Mouse (Mus musculus): ENCODE measurements around the gene Sptb. TPM values are rescaled to one million over a fixed set of nuclear protein-coding genes. Genes with fewer than 3 reads are reported as not detected.

The Sptb gene
- 89.3 and 102 TPM in 2 replicates for polyA plus RNA-seq (2011; ENCODE audit: insufficient read depth, insufficient read length, low replicate concordance, missing spikeins)

DNA sequence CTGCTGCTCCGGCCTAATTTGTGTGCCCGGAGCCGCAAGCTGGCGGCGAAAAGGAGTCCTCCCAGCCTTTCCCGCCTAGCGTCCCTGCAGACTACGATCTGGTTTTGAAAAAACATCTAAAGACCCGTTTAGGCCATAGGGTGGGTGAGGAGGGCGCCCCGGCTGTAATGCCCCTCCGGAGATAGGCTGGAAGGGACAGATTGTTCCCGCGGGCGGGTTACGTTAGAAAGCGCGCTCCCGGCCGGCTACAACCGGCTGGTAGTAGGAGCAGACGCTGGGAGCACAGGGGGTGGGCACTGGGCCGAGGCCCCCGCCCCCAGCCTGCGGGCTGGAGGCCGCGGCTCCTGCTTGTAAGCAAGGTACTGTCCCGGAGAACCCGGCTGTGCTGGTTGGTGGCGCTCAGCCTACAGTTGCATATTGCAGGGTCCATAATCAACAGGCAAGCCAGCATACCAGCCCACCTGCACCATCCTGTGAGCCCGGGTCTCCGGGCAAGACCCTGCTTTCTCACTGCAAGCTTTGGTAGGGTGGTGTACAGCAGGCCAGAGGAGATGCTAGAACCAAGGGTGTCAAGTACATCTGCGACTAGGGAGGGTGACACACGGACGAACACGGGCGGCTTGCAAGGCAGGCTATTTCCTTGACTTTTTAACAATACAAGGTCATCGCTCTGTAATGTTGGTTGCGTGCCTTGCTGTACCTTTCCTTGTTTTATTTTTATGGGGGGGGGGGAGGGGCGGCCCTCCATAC lies at the start of gene Sptb:
TSS of gene Sptb (minus strand) at position 197 of the 750 bp plus-strand sequence.
- under 1% methylated on average over 40 of the region's 40 CpGs for WGBS
- H3K4me1 ChIP-seq (ENCODE audit: control insufficient read depth, insufficient read depth, low read length): no peaks in the 10 kb centered on the region; the same call in 1 of the 2 replicates
- TF ChIP-seq POLR2A (IDR thresholded peaks at IDR 0.05; ENCODE audit: borderline replicate concordance, control insufficient read depth, low read depth, low read length) (no peak), CTCF (IDR thresholded peaks at IDR 0.05; ENCODE audit: control insufficient read depth, insufficient read depth, low read length) (no peak)
- H3K27ac ChIP-seq (ENCODE audit: control insufficient read depth, insufficient read depth, low read depth, low read length, poor library complexity): peak within 1 kb of the TSS; percentile 93
- peak within 1 kb of the TSS; percentile 82 for H3K4me3 ChIP-seq (replicated peaks; ENCODE audit: control insufficient read depth, low read depth, low read length)

DNA sequence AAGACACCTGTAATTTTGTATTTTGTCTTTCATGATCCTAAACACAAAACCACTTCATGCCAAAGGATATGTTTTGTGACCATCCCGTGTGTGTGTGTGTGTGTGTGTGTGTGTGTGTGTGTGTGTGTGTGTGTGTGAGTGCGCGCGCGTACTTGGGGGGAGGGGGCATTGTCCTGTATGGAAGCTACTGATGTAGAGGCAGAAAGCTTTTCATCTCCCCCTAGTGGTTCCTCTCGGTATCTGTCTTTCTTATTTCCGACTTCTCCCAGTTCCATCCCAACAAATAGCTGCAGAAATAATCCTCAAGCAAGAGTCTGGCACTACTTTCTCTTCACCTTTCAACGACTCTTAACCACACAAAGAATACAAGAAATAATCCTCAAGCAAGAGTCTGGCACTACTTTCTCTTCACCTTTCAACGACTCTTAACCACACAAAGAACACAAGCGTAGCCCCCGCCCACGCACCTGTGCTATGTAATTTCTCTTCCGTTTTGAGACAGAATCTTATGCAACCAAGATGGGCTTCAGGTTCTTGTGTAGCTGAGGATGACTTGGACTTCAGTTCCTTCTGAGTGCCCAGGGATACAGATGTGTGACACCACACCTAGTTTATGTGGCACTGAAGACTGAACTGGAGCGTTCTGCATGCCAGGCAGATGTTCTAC lies 42.4 kb upstream of the Sptb start:
- no peak overlapping the region for H3K27ac ChIP-seq (ENCODE audit: control insufficient read depth, insufficient read depth, low read depth, low read length, poor library complexity)
- peak; percentile 32; the same call in 1 of the 2 replicates for TF ChIP-seq CTCF (IDR thresholded peaks at IDR 0.05; ENCODE audit: control insufficient read depth, insufficient read depth, low read length)
- TF ChIP-seq POLR2A (IDR thresholded peaks at IDR 0.05; ENCODE audit: borderline replicate concordance, control insufficient read depth, low read depth, low read length): no peak
- no peak overlapping the region for H3K4me3 ChIP-seq (replicated peaks; ENCODE audit: control insufficient read depth, low read depth, low read length)
- H3K4me1 ChIP-seq (ENCODE audit: control insufficient read depth, insufficient read depth, low read length): no peaks in the 10 kb centered on the region
- 33% methylated on average over 14 of the region's 14 CpGs for WGBS

GRCm38 (mm10) chr12:76750866-76751459 lies 40.6 kb upstream of the Sptb start:
- TF ChIP-seq CTCF (IDR thresholded peaks at IDR 0.05; ENCODE audit: control insufficient read depth, insufficient read depth, low read length) (no peak), POLR2A (IDR thresholded peaks at IDR 0.05; ENCODE audit: borderline replicate concordance, control insufficient read depth, low read depth, low read length) (no peak)
- 83% methylated on average over 16 of the region's 16 CpGs for WGBS
- Histone ChIP-seq H3K4me3 (replicated peaks; ENCODE audit: control insufficient read depth, low read depth, low read length) (no peak overlapping the region), H3K4me1 (ENCODE audit: control insufficient read depth, insufficient read depth, low read length) (no peaks in the 10 kb centered on the region), H3K27ac (ENCODE audit: control insufficient read depth, insufficient read depth, low read depth, low read length, poor library complexity) (no peak overlapping the region)

GRCm38 (mm10) chr12:76727955-76728354 lies 17.6 kb upstream of the Sptb start:
- TF ChIP-seq CTCF (IDR thresholded peaks at IDR 0.05; ENCODE audit: control insufficient read depth, insufficient read depth, low read length): no peak
- no peak for TF ChIP-seq POLR2A (IDR thresholded peaks at IDR 0.05; ENCODE audit: borderline replicate concordance, control insufficient read depth, low read depth, low read length)

DNA sequence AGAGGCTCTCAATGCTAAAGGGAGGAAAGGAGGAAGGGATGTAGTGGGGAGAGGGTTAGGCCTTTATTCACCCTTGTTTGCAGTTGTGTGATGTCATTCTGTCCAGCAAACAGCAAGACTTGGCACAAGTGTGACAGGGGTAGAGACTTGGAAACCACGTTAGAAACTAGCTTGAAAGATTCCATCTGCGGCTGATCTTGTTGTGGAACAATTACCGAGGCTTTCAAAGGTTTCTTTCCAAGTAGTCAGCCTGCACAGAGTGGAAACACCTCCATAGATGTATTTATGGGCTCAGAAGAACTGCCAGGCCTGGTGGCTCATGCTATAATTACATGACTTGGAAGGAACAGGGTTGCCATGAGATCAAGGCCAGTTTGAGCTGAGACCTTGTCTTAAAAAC lies 11.7 kb upstream of the Sptb start:
- Histone ChIP-seq H3K4me1 (ENCODE audit: control insufficient read depth, insufficient read depth, low read length) (no peaks in the 10 kb centered on the region), H3K4me3 (replicated peaks; ENCODE audit: control insufficient read depth, low read depth, low read length) (no peak overlapping the region), H3K27ac (ENCODE audit: control insufficient read depth, insufficient read depth, low read depth, low read length, poor library complexity) (no peak overlapping the region)
- no peak for TF ChIP-seq POLR2A (IDR thresholded peaks at IDR 0.05; ENCODE audit: borderline replicate concordance, control insufficient read depth, low read depth, low read length)
- no peak for TF ChIP-seq CTCF (IDR thresholded peaks at IDR 0.05; ENCODE audit: control insufficient read depth, insufficient read depth, low read length)
- 74% methylated on average over 3 of the region's 3 CpGs for WGBS

More at GRCm38 (mm10) chr12:76727955-76728354, 17.6 kb upstream of the Sptb start:
- no peak overlapping the region for H3K27ac ChIP-seq (ENCODE audit: control insufficient read depth, insufficient read depth, low read depth, low read length, poor library complexity)
- WGBS: 79% methylated on average over 4 of the region's 4 CpGs
- H3K4me3 ChIP-seq (replicated peaks; ENCODE audit: control insufficient read depth, low read depth, low read length): no peak overlapping the region
- no peaks in the 10 kb centered on the region for H3K4me1 ChIP-seq (ENCODE audit: control insufficient read depth, insufficient read depth, low read length)

- TF ChIP-seq POLR2A (IDR thresholded peaks at IDR 0.05; ENCODE audit: borderline replicate concordance, control insufficient read depth, low read depth, low read length) (no peak), CTCF (IDR thresholded peaks at IDR 0.05; ENCODE audit: control insufficient read depth, insufficient read depth, low read length) (no peak)
- Histone ChIP-seq H3K27ac (ENCODE audit: control insufficient read depth, insufficient read depth, low read depth, low read length, poor library complexity) (no peak overlapping the region), H3K4me3 (replicated peaks; ENCODE audit: control insufficient read depth, low read depth, low read length) (no peak overlapping the region), H3K4me1 (ENCODE audit: control insufficient read depth, insufficient read depth, low read length) (no peaks in the 10 kb centered on the region)
Observed at GRCm38 (mm10) chr12:76720572-76720971, 10.2 kb upstream of the Sptb start.

GRCm38 (mm10) chr12:76718384-76718783 lies 8.0 kb upstream of the Sptb start:
- Histone ChIP-seq H3K4me3 (replicated peaks; ENCODE audit: control insufficient read depth, low read depth, low read length) (no peak overlapping the region), H3K27ac (ENCODE audit: control insufficient read depth, insufficient read depth, low read depth, low read length, poor library complexity) (no peak overlapping the region), H3K4me1 (ENCODE audit: control insufficient read depth, insufficient read depth, low read length) (no peaks in the 10 kb centered on the region)
- WGBS: 79% methylated on average over 4 of the region's 4 CpGs
- TF ChIP-seq POLR2A (IDR thresholded peaks at IDR 0.05; ENCODE audit: borderline replicate concordance, control insufficient read depth, low read depth, low read length) (no peak), CTCF (IDR thresholded peaks at IDR 0.05; ENCODE audit: control insufficient read depth, insufficient read depth, low read length) (no peak)

GRCm38 (mm10) chr12:76709795-76710350 lies 474 bp downstream of the Sptb start:
- 1% methylated on average over 53 of the region's 55 CpGs for WGBS
- no peaks in the 10 kb centered on the region; the same call in 1 of the 2 replicates for H3K4me1 ChIP-seq (ENCODE audit: control insufficient read depth, insufficient read depth, low read length)
- H3K27ac ChIP-seq (ENCODE audit: control insufficient read depth, insufficient read depth, low read depth, low read length, poor library complexity): peak overlapping the region; percentile 93
- peak overlapping the region; percentile 82 for H3K4me3 ChIP-seq (replicated peaks; ENCODE audit: control insufficient read depth, low read depth, low read length)
- TF ChIP-seq CTCF (IDR thresholded peaks at IDR 0.05; ENCODE audit: control insufficient read depth, insufficient read depth, low read length) (no peak), POLR2A (IDR thresholded peaks at IDR 0.05; ENCODE audit: borderline replicate concordance, control insufficient read depth, low read depth, low read length) (peak; percentile 49; the same call in 1 of the 2 replicates)
